Mouse (Mus musculus) bone marrow, adult 2 months (tissue): ENCODE measurements at regions not wholly inside any gene's neighbourhood (a gene's known extent, or its start where the extent isn't known, plus 50 kb on each side); places are given as distances from the start of the nearest gene placed in this dataset.

Experiments
- H3K27ac ChIP-seq: fragments of 200-500 bp; 2 replicates; pipeline ENCODE4 v1.5.1; 2012; ENCODE audit warnings: low read depth, mild to moderate bottlenecking, control low read depth, inconsistent platforms, low read length; ENCODE audit not compliant: control insufficient read depth, poor library complexity, insufficient read depth
- H3K4me1 ChIP-seq: fragments of 200-500 bp; 2 replicates; pipeline ENCODE4 v1.6.1; 2011; ENCODE audit warnings: low read length; ENCODE audit not compliant: control insufficient read depth, insufficient read depth
- H3K4me3 ChIP-seq: fragments of 200-500 bp; replicated peaks from 2 replicates; pipeline ENCODE3; 2011; ENCODE audit warnings: mild to moderate bottlenecking, low read depth, low read length, control low read depth; ENCODE audit not compliant: control insufficient read depth
- CTCF ChIP-seq: fragments of 200-500 bp; IDR thresholded peaks from 2 replicates; pipeline ENCODE4 v1.5.1; 2011; ENCODE audit warnings: low read length, control low read depth; ENCODE audit not compliant: control insufficient read depth, insufficient read depth
- POLR2A ChIP-seq: fragments of 200-500 bp; IDR thresholded peaks from 2 replicates; pipeline ENCODE4 v1.6.1; 2011; ENCODE audit warnings: low read depth, mild to moderate bottlenecking, control low read depth, low read length, borderline replicate concordance; ENCODE audit not compliant: control insufficient read depth
- WGBS: fragments of 180-500 bp; shearing (Covaris S2); methylation state at CpG from one replicate; pipeline ENCODE4 v1.1.7; 2018; 5-methylcytosine and 5-hydroxymethylcytosine counted together

DNA sequence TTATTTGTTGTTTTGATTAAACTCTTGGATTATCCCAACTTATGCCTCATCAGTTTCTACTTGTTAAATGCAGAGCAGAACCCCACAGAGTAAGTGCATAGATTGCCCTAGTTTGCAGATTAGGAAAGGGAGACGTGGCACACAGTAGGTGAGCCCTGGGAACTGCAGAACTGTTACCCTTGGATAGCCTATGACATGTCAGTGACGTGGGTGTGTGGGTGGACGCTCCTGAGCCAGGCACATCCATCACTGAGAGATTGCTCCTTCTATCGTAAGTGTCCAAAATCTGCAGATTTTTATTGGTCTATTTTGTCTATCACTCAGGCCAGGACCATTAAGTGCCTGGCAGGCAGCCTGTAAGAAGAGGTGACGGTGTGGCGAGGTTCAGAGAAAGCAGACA lies 389.8 kb downstream of the Slc4a3 start:
- 77% methylated on average over 6 of the region's 6 CpGs for WGBS

DNA sequence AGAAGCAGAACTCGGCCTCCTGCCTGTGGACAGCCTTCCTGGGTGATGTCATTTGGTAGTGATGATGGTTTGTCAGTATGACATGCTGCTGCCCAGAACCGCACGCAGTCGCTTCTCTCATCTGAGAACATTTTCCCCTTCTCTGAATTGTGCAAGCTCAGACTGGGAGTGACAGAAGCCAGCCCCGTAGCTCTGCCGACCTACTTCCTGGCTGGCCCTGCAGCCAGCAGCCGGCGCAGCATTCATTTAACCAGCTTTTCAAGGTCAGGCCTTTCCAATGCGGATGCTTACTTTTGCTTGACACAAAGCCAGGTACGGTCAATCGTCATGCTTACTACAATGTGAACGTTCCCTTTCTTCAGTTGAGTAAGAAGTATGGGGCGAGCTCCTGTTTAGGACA lies 390.5 kb downstream of the Slc4a3 start:
- Histone ChIP-seq H3K4me3 (no peak overlapping the region), H3K27ac (no peak overlapping the region), H3K4me1 (no peaks in the 10 kb centered on the region)
- TF ChIP-seq POLR2A: no peak
- TF ChIP-seq CTCF: no peak
- 66% methylated on average over 13 of the region's 13 CpGs for WGBS

More for the DNA sequence above, 389.8 kb downstream of the Slc4a3 start:
- no peaks in the 10 kb centered on the region for H3K4me1 ChIP-seq
- TF ChIP-seq POLR2A (no peak), CTCF (no peak)
- H3K27ac ChIP-seq: no peak overlapping the region
- no peak overlapping the region for H3K4me3 ChIP-seq

DNA sequence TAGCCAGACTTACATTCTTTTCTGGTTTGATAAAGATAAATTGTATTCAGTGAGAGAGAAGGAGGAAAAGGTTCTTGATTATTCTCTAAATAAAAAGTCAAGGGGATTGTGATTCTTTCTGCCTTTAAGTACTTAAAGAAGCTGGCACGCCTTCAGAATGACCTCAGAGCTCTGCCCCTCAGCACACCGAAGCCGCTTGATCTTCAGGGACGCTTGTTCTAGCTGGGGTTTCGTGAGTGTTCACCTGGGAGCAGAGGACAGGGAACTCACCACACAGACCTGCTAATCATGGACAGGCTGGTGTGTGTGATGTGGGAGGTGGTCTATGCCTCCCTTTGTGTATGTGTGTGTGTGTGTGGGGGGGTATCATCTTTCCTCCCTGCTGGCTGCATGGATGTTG lies 391.3 kb downstream of the Slc4a3 start:
- WGBS: 81% methylated on average over 5 of the region's 5 CpGs

DNA sequence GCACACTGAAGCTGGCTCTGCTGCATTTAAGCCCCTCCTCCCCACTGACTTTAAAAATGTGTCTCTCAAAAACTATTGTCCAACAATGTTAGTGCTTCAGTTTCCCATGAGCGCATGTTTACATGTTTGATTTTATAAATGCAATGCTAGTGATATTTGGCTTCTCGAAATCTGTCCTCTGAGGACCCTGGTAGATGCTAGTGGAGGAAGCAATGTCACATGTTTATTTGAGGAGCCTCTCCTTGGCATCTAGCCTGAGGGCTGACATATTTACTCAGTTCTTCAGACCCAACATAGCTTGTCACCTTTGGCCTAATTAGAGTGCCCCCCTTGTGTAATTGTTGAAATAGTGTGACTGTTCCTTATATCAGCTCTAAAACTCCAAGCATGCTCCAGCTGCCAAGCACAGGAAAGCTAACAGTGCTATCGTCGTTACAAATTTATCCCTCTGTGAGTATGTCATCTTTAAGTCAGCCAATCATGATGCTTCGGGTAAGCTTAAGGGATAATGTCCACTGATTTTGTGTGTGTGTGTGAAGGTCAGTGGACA lies 400.3 kb downstream of the Slc4a3 start:
- TF ChIP-seq CTCF: no peak
- TF ChIP-seq POLR2A: no peak
- no peak overlapping the region for H3K4me3 ChIP-seq
- H3K4me1 ChIP-seq: no peaks in the 10 kb centered on the region
- no peak overlapping the region for H3K27ac ChIP-seq
- 82% methylated on average over 5 of the region's 5 CpGs for WGBS

More for the DNA sequence above, 391.3 kb downstream of the Slc4a3 start:
- Histone ChIP-seq H3K27ac (no peak overlapping the region), H3K4me1 (no peaks in the 10 kb centered on the region), H3K4me3 (no peak overlapping the region)
- TF ChIP-seq CTCF: no peak

DNA sequence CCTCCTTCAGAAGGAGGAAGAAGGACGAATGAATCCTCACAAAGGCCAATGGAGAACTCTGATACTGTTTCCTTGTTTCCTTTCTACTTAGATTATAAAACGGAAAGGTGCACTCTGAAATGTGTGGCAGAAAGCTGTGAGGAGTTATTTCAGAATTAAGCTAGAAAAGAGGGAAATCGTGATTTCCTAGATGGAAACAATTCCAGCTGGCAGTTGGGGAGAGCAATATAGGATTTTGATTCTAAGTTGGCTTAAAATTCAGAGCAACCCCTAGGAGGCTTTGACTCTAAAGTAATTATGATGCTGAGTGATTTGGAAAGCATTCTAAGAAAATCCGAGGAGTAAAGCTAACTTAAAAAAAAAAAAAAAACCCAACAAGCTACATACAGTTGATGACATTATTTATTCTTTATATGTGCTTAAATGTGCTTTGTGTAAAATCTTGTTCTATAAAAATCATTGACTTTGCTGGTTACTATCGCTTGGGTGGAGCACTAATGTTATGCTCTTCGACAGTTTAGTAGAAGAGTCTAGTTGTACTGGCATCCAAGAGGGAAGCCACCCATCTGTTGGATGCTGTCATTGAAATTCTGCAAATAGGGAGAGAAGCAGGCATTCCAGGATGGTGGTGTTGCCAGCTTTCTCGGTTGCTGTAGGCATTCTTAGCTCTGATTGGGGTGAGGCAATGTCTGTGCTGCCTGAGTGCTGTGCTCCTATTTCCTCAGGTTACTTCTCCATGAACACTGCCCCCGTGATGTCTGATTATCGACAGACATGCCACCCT lies 432.3 kb downstream of the Slc4a3 start:
- 71% methylated on average over 9 of the region's 9 CpGs for WGBS
- H3K27ac ChIP-seq: no peak overlapping the region
- no peak overlapping the region for H3K4me3 ChIP-seq
- H3K4me1 ChIP-seq: no peaks in the 10 kb centered on the region
- no peak for TF ChIP-seq POLR2A
- no peak for TF ChIP-seq CTCF

DNA sequence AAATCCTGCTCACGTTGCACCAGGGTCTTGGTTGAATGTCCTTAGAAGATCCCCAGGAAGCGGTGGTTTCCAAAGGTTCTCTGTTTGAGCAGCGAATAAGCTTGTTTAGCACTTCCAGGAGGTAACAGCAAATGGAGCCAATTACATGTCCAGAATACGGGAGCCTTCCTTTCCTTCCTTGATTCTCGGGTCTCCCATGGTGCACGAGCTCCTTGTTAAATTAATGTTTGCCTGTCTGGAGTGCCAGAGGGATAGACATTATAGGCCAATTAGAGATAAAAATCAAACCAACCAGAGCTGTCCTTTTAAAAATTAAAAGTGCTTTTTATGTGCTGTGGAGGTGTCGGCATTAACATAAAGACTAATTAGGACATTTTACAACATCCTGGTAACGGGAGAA lies 437.0 kb downstream of the Slc4a3 start:
- H3K27ac ChIP-seq: no peak overlapping the region
- H3K4me1 ChIP-seq: no peaks in the 10 kb centered on the region
- TF ChIP-seq CTCF (no peak), POLR2A (no peak)
- H3K4me3 ChIP-seq: no peak overlapping the region
- WGBS: 71% methylated on average over 8 of the region's 8 CpGs

DNA sequence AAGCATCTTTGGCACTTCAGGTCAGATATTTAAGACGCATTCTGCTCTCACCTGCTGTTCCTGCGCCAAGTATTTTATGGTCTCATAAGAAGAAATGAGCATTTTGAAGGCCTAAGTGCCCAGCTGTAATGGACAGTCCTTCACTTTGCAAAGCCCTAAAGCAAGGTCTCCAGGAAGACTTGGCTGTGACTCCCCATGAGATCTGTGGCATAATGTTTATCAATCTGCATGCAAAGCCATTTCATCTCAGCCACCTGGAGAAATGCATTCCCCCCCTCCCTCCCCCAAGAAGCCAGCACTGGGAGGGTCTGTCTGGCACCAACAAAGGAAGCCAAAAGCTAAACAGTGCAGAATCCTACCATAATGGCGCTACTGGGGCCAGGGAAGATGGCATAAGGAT lies 437.4 kb downstream of the Slc4a3 start:
- H3K4me1 ChIP-seq: no peaks in the 10 kb centered on the region
- TF ChIP-seq POLR2A: no peak
- no peak for TF ChIP-seq CTCF
- 81% methylated on average over 3 of the region's 3 CpGs for WGBS
- H3K27ac ChIP-seq: no peak overlapping the region
- no peak overlapping the region for H3K4me3 ChIP-seq

DNA sequence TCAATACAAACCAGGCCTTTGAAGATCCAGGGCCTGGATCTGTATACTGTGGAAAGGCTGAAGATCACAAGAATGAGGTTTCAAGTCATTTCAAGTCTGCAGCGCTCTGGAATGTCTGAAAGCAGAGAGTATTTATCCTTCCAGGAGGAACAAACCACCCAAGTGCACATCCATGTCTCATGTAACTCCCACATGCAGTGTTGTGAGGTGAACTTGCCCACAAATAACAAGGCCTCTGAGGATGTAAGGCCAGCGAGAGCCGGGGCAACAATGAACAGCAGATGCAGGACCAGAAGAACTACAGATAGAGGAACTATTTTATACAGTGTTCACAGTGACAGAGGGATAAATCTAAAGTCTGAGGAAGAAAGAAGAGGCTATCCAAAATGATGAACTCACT lies 442.4 kb downstream of the Slc4a3 start:
- H3K4me1 ChIP-seq: no peaks in the 10 kb centered on the region
- H3K27ac ChIP-seq: no peak overlapping the region
- no peak overlapping the region for H3K4me3 ChIP-seq
- TF ChIP-seq CTCF: no peak
- 77% methylated on average over 3 of the region's 3 CpGs for WGBS

DNA sequence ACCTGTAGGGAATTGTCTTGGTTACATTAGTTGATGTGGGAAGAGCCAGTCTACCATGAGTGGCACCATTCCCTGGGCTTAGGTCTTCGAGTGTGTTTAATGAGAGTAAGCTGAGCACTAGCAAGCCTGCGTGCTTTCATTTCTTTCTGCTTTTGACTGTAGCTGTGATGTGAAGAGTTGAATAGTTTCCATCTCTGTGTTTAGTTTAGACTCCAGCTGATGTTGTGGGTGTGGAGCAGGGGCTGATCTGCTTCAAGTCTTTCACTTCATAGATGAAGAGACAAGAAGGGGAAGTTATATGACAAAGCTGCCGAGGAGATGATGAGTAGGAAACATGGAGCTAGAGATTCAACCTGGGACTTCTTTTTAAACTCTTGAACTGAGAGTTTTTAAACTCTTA lies 446.0 kb downstream of the Slc4a3 start:
- WGBS: 72% methylated on average over 3 of the region's 3 CpGs
- Histone ChIP-seq H3K4me3 (no peak overlapping the region), H3K27ac (no peak overlapping the region), H3K4me1 (no peaks in the 10 kb centered on the region)
- TF ChIP-seq POLR2A (no peak), CTCF (no peak)
